Mouse (Mus musculus) lung, adult 2 months (tissue): ENCODE measurements around the gene Plxdc2.

Source experiments
- CTCF ChIP-seq: fragments of 200-500 bp; IDR thresholded peaks from 2 replicates; pipeline ENCODE4 v1.5.1; 2011; ENCODE audit warnings: mild to moderate bottlenecking, low read length, control low read depth; ENCODE audit not compliant: insufficient read depth
- POLR2A ChIP-seq: fragments of 200-500 bp; IDR thresholded peaks from 2 replicates; pipeline ENCODE4 v1.6.1; 2011; ENCODE audit warnings: low read depth, mild to moderate bottlenecking, control low read depth, low read length, borderline replicate concordance; ENCODE audit errors: extremely low read depth

- no peak for TF ChIP-seq POLR2A
- TF ChIP-seq CTCF, result peak; percentile 22; the same call in 1 of the 2 replicates
Observed at GRCm38 (mm10) chr2:16312400-16313070, 43.6 kb upstream of the Plxdc2 start.
